Mouse (Mus musculus) G1E (cell line): ENCODE measurements around the gene Aup1.

Experiments used
- CTCF ChIP-seq: IDR thresholded peaks from 2 replicates; pipeline ENCODE4 v1.5.1; 2012; ENCODE audit warnings: low read depth, low read length, inconsistent platforms, mixed read lengths
- GATA1 ChIP-seq: IDR thresholded peaks from 2 replicates; pipeline ENCODE4 v1.6.1; 2012; ENCODE audit warnings: borderline replicate concordance, low read length, inconsistent platforms, mixed read lengths
- TAL1 ChIP-seq: conservative IDR thresholded peaks from 2 replicates; pipeline ENCODE4 v1.6.1; 2012; ENCODE audit warnings: low read depth, low read length, inconsistent platforms, mixed read lengths

DNA sequence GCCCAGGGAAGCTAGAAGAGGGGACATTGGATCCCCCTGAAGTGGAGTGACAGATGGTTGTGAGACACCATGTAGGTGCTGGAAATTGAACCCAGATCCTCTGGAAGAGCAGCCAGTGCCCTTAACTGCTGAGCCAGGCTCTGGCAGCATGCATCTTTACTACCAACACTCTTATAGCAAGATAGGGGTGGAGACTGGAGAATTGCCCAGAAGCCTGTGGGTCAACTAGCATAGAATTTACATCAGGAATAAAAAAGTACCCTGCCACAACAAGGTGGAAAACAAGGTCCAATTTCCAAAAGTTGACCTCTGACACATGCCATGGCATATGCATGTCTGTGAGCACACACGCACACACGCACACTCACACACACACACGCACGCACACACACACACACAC, 29.1 kb upstream of the Aup1 start:
- TF ChIP-seq CTCF (no peak), GATA1 (no peak), TAL1 (no peak)
